Mouse (Mus musculus) cerebellum, adult 8-10 months (tissue): Measurements from ENCODE around the gene Cebpa.

ENCODE experiments used
- DNase-seq: peaks from one replicate; pipeline ENCODE4 v3.0.0; 2022

The Cebpa gene

DNA sequence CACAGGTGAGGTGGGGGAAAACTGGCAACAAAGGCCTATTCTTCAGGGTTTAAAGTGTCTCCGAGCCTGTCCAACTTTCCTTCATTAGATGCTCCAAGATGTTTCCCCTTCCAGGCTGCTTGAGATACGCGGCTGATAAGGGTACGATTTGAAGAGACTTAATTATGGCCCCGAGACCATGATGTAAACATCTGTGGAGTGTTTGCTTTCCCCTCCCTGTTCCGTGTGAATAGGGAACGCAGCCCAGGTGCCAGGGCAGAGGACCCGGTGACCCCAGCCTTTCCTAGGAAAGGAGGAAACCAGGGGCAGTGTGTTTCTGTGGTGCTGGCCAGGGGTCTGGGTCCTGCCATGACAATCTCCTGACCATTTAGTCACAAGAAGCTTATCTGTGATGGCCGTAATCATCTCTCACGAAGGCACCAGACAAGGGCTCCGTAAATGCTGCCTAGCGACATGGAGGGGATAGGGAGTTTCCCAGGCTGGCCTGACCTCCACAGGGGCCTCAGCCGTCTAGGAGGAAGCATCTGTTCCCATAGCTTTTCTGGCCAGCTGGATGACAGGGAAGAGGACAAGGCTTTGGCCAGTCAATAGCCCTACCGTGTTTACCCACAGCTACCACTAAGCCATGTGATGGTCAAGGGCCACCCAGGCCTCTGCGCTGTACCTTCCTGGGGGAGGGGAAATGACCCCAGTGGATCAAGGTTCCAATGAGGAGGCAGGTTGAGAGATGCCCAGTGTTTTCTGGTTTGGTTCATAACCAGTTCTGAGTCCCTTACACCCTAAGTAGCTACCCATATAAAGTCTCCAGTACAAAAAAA is 30.7 kb downstream of the Cebpa start:
- DNase-seq: no peak

DNA sequence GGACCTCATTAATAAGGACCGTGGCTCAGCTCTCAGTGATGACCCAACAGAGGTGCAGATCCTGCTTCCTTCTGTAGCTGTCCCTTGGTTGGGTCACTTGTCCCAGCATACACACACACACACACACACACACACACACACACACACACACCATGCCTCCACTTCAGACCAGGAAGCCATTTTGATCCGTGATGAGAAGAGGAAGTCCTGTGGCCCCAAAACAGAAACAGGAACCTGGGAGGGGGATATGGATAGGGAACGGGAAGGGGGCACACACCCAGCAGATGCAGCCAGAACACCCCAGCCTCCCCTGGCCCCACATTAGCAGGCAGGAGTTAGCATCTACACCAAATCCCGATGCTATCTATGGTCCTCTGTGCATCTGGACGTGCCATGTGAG is 31.8 kb downstream of the Cebpa start:
- DNase-seq: no peak

DNA sequence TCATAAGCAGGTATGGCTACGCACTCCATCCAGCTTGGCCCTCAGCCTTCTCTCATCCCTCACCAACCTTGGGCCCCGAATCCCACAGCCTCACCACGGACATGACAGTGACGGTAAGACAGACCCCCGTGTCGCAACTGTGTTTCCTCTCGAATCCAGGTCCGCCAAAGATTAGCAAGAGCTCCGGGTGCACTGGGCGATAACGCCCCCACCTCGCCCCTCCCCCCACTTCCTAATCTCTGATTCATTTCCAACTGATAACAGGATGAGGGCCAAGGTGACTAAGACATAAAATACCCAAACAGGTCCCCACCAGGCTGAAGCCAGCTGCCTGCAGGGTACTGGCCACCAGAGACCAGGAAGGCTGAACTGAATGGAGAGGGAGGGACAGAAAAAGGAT is 35.4 kb downstream of the Cebpa start:
- DNase-seq: no peak

DNA sequence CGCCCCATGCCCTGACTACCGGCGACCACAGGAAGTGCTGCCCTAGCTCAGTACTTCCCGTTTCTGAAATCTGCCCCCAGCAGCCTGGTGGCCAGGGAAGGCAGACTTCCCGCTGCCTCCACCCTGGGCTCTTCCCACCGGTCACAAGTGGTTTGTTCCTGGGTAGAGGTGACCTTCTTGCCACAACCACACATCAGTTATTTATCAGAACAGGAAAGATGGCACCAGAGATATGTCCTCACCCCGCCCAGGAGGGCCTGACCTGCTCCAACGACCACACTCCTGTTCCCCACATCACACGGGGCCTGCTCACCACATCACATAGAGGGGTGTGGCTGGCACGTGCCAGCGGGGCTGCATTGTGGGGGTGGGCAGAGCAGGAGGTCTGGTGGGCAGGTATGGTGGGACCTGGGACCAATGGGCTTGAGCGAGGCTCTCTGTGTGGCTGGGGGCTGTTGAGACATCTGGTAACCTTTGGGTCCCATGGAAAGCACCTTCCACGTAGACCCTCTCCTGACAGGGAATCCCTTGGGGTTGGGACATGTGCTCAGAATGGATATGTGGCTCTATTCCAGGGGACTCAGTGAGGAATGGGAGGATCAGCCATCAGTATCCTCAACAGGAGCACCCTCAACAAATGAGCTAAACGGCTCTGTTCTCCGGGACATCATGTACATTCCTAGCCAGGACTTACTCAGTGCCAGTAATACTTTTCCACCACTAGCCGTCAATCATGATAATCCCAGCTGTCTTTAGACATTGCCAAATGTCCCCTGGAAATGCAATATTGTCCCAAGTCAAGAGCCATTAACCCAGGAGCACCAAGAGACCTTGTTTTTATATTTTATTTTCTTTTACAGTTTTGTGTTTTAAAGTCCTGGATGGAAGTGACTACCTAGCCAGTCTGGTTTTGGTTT is 37.7 kb downstream of the Cebpa start:
- no peak for DNase-seq

DNA sequence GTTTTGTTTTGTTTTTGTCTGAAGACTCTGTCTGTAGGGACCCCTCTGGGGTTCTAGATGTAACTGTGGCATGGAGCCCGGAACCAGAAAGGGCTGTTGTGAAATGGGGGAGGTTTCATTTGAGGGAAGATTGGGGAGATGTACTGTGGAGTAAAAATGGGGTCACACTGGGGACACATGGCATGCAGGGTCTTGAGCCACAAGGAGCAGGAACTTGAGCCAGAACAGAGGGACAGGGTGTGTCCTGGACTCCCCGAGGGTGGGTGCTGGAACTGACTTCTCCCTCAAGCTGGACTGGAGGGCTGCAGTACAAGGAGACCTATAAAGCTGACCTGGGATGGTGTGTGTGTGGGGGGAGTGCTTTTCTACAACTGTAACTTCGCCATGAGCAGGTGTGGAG is 38.4 kb downstream of the Cebpa start:
- DNase-seq: no peak

DNA sequence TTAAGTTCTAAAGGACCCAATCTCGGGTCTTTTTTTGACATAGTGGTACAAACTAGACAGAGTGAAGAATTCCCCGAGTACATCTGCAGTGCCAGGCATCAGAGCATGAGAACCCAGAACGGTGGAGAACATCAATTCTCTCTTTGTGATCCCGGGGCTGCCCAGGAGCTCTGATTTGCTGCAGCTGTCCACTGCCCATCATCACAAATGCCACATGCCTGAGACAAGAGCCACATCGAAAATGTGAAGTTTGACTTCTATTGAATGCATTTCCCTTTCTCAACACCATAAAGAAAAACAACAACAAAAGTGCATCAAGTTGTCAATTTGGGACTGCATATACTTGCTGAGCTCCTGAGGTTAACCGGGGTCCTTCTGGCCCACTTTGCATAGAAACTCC is 43.4 kb downstream of the Cebpa start:
- DNase-seq: no peak

DNA sequence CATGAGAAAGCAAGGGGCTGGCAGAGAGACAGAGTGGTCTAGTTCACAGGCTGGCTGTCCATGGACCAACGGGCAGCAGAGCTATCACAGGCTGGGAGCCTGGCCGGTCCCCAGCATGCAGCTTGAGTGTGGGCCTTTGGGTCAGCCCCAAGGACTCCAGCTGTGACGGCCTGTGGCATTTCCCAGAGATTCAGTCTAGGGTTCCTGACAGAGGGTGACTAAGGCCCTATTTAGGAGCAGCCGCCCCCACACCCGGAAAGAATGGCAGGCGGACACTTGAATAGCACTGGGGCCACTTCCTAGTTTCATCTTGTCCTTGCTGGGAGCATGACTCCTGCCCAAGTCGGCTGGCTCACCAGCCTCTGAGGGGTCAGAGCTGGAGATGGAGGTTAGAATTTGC is 44.5 kb downstream of the Cebpa start:
- DNase-seq: no peak

DNA sequence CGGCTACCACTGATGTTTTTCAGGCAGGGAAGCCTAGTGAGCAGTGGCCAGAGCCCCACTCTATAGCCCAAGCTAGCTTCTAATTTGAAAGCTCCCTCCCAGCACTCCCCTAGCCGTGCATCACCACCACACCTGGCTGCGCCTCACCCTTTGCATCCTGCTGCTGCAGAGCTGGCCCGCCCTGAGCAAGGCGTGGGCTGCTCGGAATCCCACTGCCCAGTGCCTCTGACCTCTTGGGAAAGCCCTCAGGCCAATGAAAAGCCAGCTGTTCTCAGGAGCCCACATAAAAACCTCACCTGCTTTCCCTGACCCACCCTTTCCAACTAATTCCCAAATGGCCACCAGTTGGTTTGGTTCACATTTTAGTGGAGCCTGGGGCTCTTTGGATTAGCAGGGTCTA is 45.0 kb downstream of the Cebpa start:
- no peak for DNase-seq

DNA sequence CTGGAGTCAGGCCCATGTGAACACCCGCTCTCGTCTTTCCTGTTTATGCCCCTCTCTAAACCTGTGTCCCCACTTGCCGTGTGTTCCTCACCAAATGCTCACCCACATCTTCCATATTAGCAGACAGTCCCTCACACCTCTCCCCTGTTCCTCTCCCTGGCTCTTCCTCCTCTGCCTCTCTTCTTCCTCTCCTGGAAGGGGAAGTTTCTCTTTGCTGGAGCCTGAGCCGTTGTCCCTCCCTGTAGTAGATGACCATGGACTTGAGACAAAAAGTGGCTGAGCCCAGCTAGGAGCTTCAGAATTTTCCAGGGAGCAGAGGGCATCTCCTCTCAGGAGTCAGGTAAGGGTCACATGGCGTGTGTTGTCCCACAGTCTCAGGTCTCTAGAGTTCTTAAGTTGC is 47.9 kb downstream of the Cebpa start:
- DNase-seq: no peak

DNA sequence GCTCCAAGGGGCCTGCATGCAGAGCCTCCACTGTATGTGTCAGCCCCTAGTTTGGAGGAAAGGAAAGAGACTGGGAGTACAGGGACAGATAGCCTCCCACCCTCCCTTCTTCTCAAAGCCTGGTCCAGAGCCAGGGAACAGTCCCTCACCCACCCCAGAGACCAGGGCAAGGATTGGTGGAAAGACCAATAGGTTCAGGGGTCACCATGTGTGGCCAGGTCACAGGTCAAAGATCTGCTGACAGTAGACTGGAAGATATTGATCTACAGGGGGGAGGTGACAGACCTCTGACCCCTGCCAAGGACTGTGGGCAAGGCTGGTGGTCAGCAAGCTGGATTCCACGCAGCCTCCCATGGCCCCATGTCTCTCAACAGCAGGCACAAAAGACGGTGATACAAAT is 48.8 kb downstream of the Cebpa start:
- DNase-seq: no peak

DNA sequence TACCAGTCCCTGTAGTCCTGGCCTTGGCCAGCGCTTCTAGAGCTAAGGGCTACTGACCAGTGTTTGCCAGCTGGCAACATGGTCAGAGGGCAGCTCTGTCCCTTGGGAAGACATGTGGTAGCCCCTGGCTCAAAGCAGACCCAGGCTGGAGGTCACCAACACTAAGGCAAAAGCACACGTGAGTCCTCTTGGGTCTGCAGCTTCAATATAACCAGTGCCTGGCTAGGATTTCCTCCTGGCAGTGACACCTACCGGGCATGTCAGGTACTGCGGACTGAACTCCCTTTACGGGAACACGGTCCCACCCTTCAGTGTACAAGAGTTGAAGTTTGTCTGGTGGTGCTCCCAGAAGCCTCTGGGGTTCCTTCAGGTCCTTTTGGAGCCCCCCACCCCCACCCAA is 50.2 kb downstream of the Cebpa start:
- peak; percentile 79 for DNase-seq
